Comparison of ENCODE assay signal across 10 mouse cellular contexts in the genomic region with DNA sequence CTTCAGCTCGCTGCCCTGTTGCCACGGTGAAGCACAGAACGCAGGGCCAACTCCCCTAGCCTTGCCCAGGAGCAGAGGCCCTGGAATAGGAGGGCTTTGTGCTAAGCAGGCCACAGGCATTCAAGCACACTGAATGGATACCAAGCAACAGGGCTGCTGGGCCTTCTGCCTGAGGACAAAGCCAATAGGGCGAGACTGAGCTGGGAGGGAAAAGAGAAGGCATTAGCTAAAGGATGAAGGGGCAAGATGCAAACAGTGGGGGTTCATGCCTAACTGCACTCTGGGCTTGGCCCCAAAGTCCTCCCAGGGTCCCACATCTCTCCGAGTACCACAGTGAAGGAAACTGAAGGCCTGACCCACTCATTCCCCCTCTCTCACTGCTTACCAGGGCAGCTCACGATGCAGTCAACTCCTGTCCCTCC. TPM values are rescaled to one million over a fixed set of nuclear protein-coding genes. Genes with fewer than 3 reads are reported as not detected.
DNase-seq lines count a peak whose midpoint lies in the region; ATAC-seq and TF ChIP-seq lines count a peak whose summit lies in the region.
"Had no signal": no experiment of that assay in that cellular context is flagged by ENCODE, and none has a peak within 500 bp of the region (broad histone marks: within the 10 kb centered on the region; RNA-seq: fewer than 3 reads in every experiment).

No protein-coding gene starts in this region.

- no peak overlapping the region for H3K9ac ChIP-seq in forebrain, embryonic 13.5 days
- no peak overlapping the region for H3K9ac ChIP-seq in neural tube, embryonic 14.5 days (replicated peaks; ENCODE audit: low read depth, low read length)
- H3K9ac ChIP-seq in heart, adult 2 months (ENCODE audit: low read depth, low read length) = no peak overlapping the region
- H3K9ac ChIP-seq: lung, embryonic 15.5 days had no signal

- H3K27me3 ChIP-seq in forebrain, embryonic 13.5 days = no peaks in the 10 kb centered on the region
- H3K27me3 ChIP-seq in neural tube, embryonic 14.5 days (ENCODE audit: control insufficient read depth, insufficient read depth, low read length) = no peaks in the 10 kb centered on the region
- no peaks in the 10 kb centered on the region for H3K27me3 ChIP-seq in heart, adult 2 months (ENCODE audit: control insufficient read depth, insufficient read depth, low read length)
- H3K27me3 ChIP-seq: lung, embryonic 15.5 days had no signal

- peaks cover 16% of the 10 kb centered on the region for H3K4me1 ChIP-seq in forebrain, embryonic 13.5 days
- H3K4me1 ChIP-seq in neural tube, embryonic 14.5 days (ENCODE audit: control insufficient read depth, insufficient read depth, low read length) = no peaks in the 10 kb centered on the region
- no peaks in the 10 kb centered on the region for H3K4me1 ChIP-seq in heart, adult 2 months (ENCODE audit: control insufficient read depth, insufficient read depth, low read length)
- H3K4me1 ChIP-seq: lung, embryonic 15.5 days had no signal

- peak; percentile 29 to 81 for DNase-seq in layer of hippocampus, adult 2 months (ENCODE audit: low spot score in 2 of 2)
- no peak for DNase-seq in layer of hippocampus, adult 9-10 months (ENCODE audit: low spot score)
- peak; percentile 47 to 79 for DNase-seq in layer of hippocampus, postnatal 14 days (ENCODE audit: low spot score in 2 of 2)
- no peak for DNase-seq in heart, adult 8-10 months (ENCODE audit: low spot score)
- DNase-seq in heart, adult 2 months = no peak
- no peak for DNase-seq in natural killer cell, adult 2 months (ENCODE audit: low spot score in 2 of 2)
- DNase-seq: heart, postnatal 14 days had no signal

- WGBS in forebrain, embryonic 13.5 days = 14% methylated on average over 6 of the region's 6 CpGs
- WGBS in neural tube, embryonic 14.5 days = 30% methylated on average over 6 of the region's 6 CpGs
- 89% methylated on average over 6 of the region's 6 CpGs for WGBS in heart, adult 2 months

- H3K79me2 ChIP-seq in heart, adult 2 months (replicated peaks; ENCODE audit: control insufficient read depth, insufficient read depth, low read length) = no peaks in the 10 kb centered on the region

- TF ChIP-seq CTCF in layer of hippocampus, adult 2 months (conservative IDR thresholded peaks at IDR 0.05) = no peak
- no peak for TF ChIP-seq CTCF in heart, adult 2 months (IDR thresholded peaks at IDR 0.05)

- intact Hi-C loops in heart, adult 2 months (cut with DNase I) = no loop called here

- ATAC-seq in forebrain, embryonic 13.5 days = peak; percentile 95
- ATAC-seq in neural tube, embryonic 14.5 days (ENCODE audit: low read depth) = peak; percentile 93

- H3K27ac ChIP-seq in layer of hippocampus, adult 2 months = peak overlapping the region; percentile 75
- peak overlapping the region; percentile 84 for H3K27ac ChIP-seq in forebrain, embryonic 13.5 days
- H3K27ac ChIP-seq in neural tube, embryonic 14.5 days (ENCODE audit: low read depth, low read length) = peak overlapping the region; percentile 78
- H3K27ac ChIP-seq in heart, adult 2 months = no peak overlapping the region
- H3K27ac ChIP-seq: lung, embryonic 15.5 days had no signal

- H3K9me3 ChIP-seq in forebrain, embryonic 13.5 days (replicated peaks) = no peaks in the 10 kb centered on the region
- H3K9me3 ChIP-seq in neural tube, embryonic 14.5 days (ENCODE audit: control insufficient read depth, low read length) = no peaks in the 10 kb centered on the region
- H3K9me3 ChIP-seq: lung, embryonic 15.5 days had no signal

- no peak overlapping the region for H3K4me2 ChIP-seq in forebrain, embryonic 13.5 days
- no peak overlapping the region for H3K4me2 ChIP-seq in neural tube, embryonic 14.5 days (ENCODE audit: low read depth, low read length)
- H3K4me2 ChIP-seq: lung, embryonic 15.5 days had no signal

- no peak for TF ChIP-seq EP300 in heart, adult 2 months (IDR thresholded peaks at IDR 0.05; ENCODE audit: insufficient read depth, low read depth, low read length)

- H3K36me3 ChIP-seq in forebrain, embryonic 13.5 days (ENCODE audit: poor library complexity, severe bottlenecking) = peaks cover 25% of the 10 kb centered on the region
- no peaks in the 10 kb centered on the region for H3K36me3 ChIP-seq in neural tube, embryonic 14.5 days (ENCODE audit: control insufficient read depth, insufficient read depth, low read length)
- no peaks in the 10 kb centered on the region for H3K36me3 ChIP-seq in heart, adult 2 months (ENCODE audit: control insufficient read depth, insufficient read depth, low read length)
- H3K36me3 ChIP-seq: lung, embryonic 15.5 days had no signal

- TF ChIP-seq POLR2A in heart, adult 2 months (IDR thresholded peaks at IDR 0.05; ENCODE audit: insufficient read depth, low read depth, low read length) = no peak

- no peak overlapping the region for H3K4me3 ChIP-seq in layer of hippocampus, adult 2 months
- no peak overlapping the region for H3K4me3 ChIP-seq in forebrain, embryonic 13.5 days
- H3K4me3 ChIP-seq in neural tube, embryonic 14.5 days (ENCODE audit: low read depth, low read length) = no peak overlapping the region
- no peak overlapping the region for H3K4me3 ChIP-seq in heart, adult 2 months
- H3K4me3 ChIP-seq: lung, embryonic 15.5 days had no signal

RNA-seq across cellular contexts. Expression of gene Sfxn5, which starts 12.8 kb away (rescaled TPM):
- 100 to 1,000 TPM; 167 to 175 TPM for total RNA-seq in layer of hippocampus, adult 2 months (2021)
- polyA plus RNA-seq in forebrain, embryonic 13.5 days (2015; fragmentation: Nextera tagmentation; extraction: Ambion mirVana) = 20.9 and 22.7 TPM in 2 replicates
- 100 to 1,000 TPM; 154 to 171 TPM for total RNA-seq in layer of hippocampus, postnatal 14 days (2021)
- polyA plus RNA-seq in neural tube, embryonic 14.5 days (2014; fragmentation: Nextera tagmentation; extraction: Ambion mirVana) = 21.3 and 29.7 TPM in 2 replicates
- total RNA-seq in heart, adult 8-10 months (2022) = 1 to 10 TPM; 3.2 to 6.4 (median 4.5) TPM
- 1 to 10 TPM; 4.2 to 5.3 TPM for total RNA-seq in heart, adult 2 months (2021)
- 4.9 and 5.9 TPM in 2 replicates for polyA plus RNA-seq in heart, adult 2 months (2012; rRNA removed)

RNA-seq across cellular contexts. Expression of gene Rab11fip5, which starts 54.0 kb away (rescaled TPM):
- total RNA-seq in layer of hippocampus, adult 2 months (2021) = 10 to 100 TPM; 55.1 to 58.2 TPM
- 7.1 and 8.5 TPM in 2 replicates for polyA plus RNA-seq in forebrain, embryonic 13.5 days (2015; fragmentation: Nextera tagmentation; extraction: Ambion mirVana)
- 10 to 100 TPM; 50.8 to 56.2 TPM for total RNA-seq in layer of hippocampus, postnatal 14 days (2021)
- polyA plus RNA-seq in neural tube, embryonic 14.5 days (2014; fragmentation: Nextera tagmentation; extraction: Ambion mirVana) = 15.6 and 20.5 TPM in 2 replicates
- 10 to 100 TPM; 62.7 to 80.9 (median 72.0) TPM for total RNA-seq in heart, adult 8-10 months (2022)
- total RNA-seq in heart, adult 2 months (2021) = 10 to 100 TPM; 59.3 to 73.9 TPM
- polyA plus RNA-seq in heart, adult 2 months (2012; rRNA removed) = 41.6 and 55.0 TPM in 2 replicates

Comparison
In these comparisons a context has a peak if more than half of its experiments do, and no peak if none do; other contexts are left out.
1. DNase-seq: peak in layer of hippocampus, adult 2 months (2 of 2) and layer of hippocampus, postnatal 14 days (2 of 2); none in layer of hippocampus, adult 9-10 months (single experiment), heart, adult 8-10 months (single experiment), heart, adult 2 months (0 of 2) and natural killer cell, adult 2 months (0 of 2).
2. RNA of gene Sfxn5, which starts 12.8 kb away (total RNA-seq): 167 to 175 TPM in layer of hippocampus, adult 2 months and 154 to 171 TPM in layer of hippocampus, postnatal 14 days; 4.2 to 5.3 TPM in heart, adult 2 months and 3.2 to 6.4 TPM in heart, adult 8-10 months; every median in the first group is over 10 times any median in the second.